Mouse (Mus musculus): Measurements from ENCODE around the gene Cd27.

The Cd27 gene

DNA sequence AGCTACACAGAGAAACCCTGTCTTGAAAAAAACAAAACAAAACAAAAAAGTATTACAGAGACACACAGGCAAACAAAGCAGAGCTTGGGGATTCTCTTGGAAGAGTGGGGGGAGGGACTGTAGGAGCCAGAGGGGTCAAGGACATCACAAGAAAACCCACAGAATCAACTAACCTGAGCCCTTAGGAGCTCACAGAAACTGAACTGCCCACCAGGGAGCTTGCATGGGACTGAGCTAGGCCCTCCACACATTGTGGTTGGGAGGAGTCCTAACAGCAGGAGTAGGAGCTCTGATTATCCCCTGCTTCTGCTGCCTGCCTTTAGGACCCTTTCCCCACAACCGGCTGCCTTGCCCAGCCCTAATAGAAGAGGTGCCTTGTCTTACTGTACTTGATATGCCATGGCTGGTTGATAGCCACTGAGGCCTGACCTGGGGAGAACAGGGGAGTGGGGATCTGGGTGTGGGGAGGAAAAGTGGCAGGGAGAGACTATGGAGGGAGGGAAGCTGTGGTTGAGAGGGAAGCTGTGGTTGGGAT is 41.2 kb downstream of the Cd27 start:
- Histone ChIP-seq H3K9me3 (ENCODE audit: low read length) (no peaks in the 10 kb centered on the region), H3K4me1 (replicated peaks; ENCODE audit: low read depth, low read length) (peaks cover 75% of the 10 kb centered on the region), H3K4me3 (replicated peaks; ENCODE audit: low read length) (peak overlapping the region; percentile 39), H3K36me3 (ENCODE audit: insufficient read depth, low read length) (peaks cover 25% of the 10 kb centered on the region), H3K27me3 (ENCODE audit: insufficient read depth, low read length) (no peaks in the 10 kb centered on the region)
- TF ChIP-seq POU5F1 (IDR thresholded peaks at IDR 0.05; ENCODE audit: borderline replicate concordance, low read length) (no peak), NANOG (IDR thresholded peaks at IDR 0.05; ENCODE audit: borderline replicate concordance, low read length) (peak; percentile 25; the same call in 1 of the 2 replicates), CTCF (conservative IDR thresholded peaks at IDR 0.05; ENCODE audit: low read length) (no peak)

DNA sequence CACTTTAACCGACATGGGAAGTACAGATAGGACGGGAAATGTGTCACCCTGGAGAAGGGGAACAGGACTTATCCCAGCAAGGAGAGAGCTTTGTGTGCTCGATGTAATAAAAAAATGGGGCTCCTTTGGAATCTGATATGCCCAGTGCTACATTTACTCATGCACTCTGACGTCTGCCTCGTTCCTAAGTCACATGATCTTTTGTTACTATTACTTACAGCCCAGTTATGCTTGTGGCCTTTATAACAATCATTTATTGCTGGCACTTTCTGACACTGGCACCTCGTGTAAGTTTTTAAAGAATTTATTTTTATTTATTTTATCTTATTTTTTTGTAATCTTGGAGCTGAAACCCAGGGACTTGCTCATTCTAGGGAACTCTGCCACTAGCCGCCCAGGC is 43.4 kb downstream of the Cd27 start:
- Histone ChIP-seq H3K9me3 (ENCODE audit: low read length) (no peaks in the 10 kb centered on the region), H3K4me1 (replicated peaks; ENCODE audit: low read depth, low read length) (peaks cover 67% of the 10 kb centered on the region), H3K36me3 (ENCODE audit: insufficient read depth, low read length) (peaks cover 39% of the 10 kb centered on the region), H3K4me3 (replicated peaks; ENCODE audit: low read length) (peak overlapping the region; percentile 96), H3K27me3 (ENCODE audit: insufficient read depth, low read length) (no peaks in the 10 kb centered on the region)
- TF ChIP-seq NANOG (IDR thresholded peaks at IDR 0.05; ENCODE audit: borderline replicate concordance, low read length): no peak
- no peak for TF ChIP-seq CTCF (conservative IDR thresholded peaks at IDR 0.05; ENCODE audit: low read length)
- no peak for TF ChIP-seq POU5F1 (IDR thresholded peaks at IDR 0.05; ENCODE audit: borderline replicate concordance, low read length)

DNA sequence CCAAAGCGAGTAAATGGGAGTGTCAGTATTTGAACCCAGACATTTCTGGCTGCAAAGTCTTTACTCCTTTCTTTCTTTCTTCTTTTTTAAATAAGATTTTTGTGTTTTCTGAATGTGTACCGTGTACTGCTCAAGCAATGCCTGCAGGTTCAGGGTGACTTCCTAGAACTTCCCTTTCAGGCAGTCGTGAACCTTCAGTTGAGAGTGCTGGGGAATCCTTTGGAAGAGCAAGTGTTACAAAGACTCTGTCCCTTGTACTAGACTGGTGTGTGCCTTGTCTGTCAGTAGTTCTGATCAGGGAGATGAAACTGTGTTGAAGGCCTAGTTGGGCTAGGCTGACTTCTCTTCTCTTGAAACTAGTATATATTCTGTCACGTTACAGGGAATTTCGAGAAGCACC is 44.0 kb downstream of the Cd27 start:
- Histone ChIP-seq H3K36me3 (ENCODE audit: insufficient read depth, low read length) (peaks cover 45% of the 10 kb centered on the region), H3K27me3 (ENCODE audit: insufficient read depth, low read length) (no peaks in the 10 kb centered on the region), H3K4me3 (replicated peaks; ENCODE audit: low read length) (peak overlapping the region; percentile 96), H3K4me1 (replicated peaks; ENCODE audit: low read depth, low read length) (peaks cover 62% of the 10 kb centered on the region), H3K9me3 (ENCODE audit: low read length) (no peaks in the 10 kb centered on the region)
- TF ChIP-seq NANOG (IDR thresholded peaks at IDR 0.05; ENCODE audit: borderline replicate concordance, low read length) (no peak), CTCF (conservative IDR thresholded peaks at IDR 0.05; ENCODE audit: low read length) (no peak), POU5F1 (IDR thresholded peaks at IDR 0.05; ENCODE audit: borderline replicate concordance, low read length) (no peak)

DNA sequence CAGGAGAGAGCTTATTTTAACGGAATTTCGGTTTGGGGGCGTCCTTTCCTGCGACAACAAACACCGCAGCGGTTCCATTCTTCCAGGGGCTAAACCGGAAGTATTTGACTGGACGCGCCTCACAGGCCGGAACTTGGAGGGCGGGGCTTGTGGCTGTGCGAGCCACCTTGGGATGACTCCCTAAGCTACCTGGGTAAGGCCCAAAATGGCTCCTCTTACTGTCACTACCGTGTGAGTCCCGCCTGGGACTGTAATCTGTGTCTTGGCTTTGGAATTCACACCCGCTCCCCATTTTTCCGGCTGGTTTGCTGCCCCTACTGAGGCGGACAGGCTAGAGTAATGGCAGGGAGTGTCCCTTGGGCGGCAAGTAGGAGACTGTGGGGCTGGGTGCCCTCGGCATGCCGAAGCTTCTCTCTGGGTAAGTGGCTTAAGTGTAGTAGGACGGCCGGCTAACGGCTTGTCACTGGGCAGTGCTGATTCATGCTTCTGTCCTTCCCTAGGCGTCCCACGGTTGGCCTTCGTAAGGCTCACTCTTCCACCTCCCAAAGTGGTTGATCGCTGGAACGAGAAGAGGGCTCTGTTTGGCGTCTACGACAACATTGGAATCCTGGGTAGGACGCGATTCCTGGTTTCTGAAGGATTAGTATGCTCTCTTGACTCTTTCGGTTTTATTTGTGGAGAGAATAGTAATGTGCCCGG is 44.6 kb downstream of the Cd27 start:
- no peaks in the 10 kb centered on the region for H3K27me3 ChIP-seq (ENCODE audit: insufficient read depth, low read length)
- H3K36me3 ChIP-seq (ENCODE audit: insufficient read depth, low read length): peaks cover 51% of the 10 kb centered on the region
- TF ChIP-seq CTCF (conservative IDR thresholded peaks at IDR 0.05; ENCODE audit: low read length) (no peak), POU5F1 (IDR thresholded peaks at IDR 0.05; ENCODE audit: borderline replicate concordance, low read length) (no peak), NANOG (IDR thresholded peaks at IDR 0.05; ENCODE audit: borderline replicate concordance, low read length) (no peak)
- peaks cover 55% of the 10 kb centered on the region for H3K4me1 ChIP-seq (replicated peaks; ENCODE audit: low read depth, low read length)
- H3K4me3 ChIP-seq (replicated peaks; ENCODE audit: low read length): peak overlapping the region; percentile 96
- H3K9me3 ChIP-seq (ENCODE audit: low read length): no peaks in the 10 kb centered on the region

DNA sequence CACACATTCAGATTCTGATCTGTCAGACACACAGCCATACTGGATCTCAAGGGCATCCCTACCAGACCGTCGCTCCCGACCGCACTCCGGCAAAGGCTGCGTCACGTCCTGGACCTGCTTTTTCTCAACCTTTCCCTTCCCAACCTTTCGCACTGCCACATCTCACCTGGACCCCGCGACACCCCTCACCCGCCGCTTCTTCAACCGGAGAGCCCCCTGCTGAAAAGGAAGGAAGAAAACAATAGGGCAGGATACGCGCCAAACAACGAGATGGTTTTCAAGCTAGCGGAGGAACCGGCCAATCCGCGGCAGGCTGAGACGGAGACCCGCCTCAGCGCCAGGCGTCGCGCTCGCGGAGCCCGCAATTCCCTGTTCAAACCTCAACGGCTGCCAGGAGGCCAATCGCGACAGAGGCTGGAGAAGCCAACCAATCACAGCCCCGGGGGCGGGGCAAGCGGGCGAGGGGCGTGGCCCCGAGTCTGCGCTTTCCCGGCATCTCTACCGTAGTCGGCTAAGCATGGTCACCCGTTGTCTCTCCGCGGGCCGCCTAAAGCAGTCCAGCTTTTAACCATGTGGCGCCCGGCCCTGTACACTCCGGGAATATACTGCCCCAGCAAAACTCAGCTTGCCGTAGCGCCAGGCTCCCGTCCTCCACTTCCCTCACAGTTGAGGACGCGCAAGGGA is 45.3 kb downstream of the Cd27 start, which contains the start of the genes Ncapd2 and Mrpl51:
Gene Ncapd2, minus strand, starts transcription at position 370 of the 684 bp plus-strand sequence.
Gene Mrpl51, plus strand, starts transcription at position 470 of the 684 bp plus-strand sequence.
- H3K9me3 ChIP-seq (ENCODE audit: low read length): no peaks in the 10 kb centered on the region
- H3K4me1 ChIP-seq (replicated peaks; ENCODE audit: low read depth, low read length): peaks cover 49% of the 10 kb centered on the region
- peak within 1 kb of the TSS; percentile 96 for H3K4me3 ChIP-seq (replicated peaks; ENCODE audit: low read length)
- no peaks in the 10 kb centered on the region for H3K27me3 ChIP-seq (ENCODE audit: insufficient read depth, low read length)
- peaks cover 58% of the 10 kb centered on the region for H3K36me3 ChIP-seq (ENCODE audit: insufficient read depth, low read length)
- TF ChIP-seq NANOG (IDR thresholded peaks at IDR 0.05; ENCODE audit: borderline replicate concordance, low read length) (no peak), POU5F1 (IDR thresholded peaks at IDR 0.05; ENCODE audit: borderline replicate concordance, low read length) (no peak), CTCF (conservative IDR thresholded peaks at IDR 0.05; ENCODE audit: low read length) (no peak)

DNA sequence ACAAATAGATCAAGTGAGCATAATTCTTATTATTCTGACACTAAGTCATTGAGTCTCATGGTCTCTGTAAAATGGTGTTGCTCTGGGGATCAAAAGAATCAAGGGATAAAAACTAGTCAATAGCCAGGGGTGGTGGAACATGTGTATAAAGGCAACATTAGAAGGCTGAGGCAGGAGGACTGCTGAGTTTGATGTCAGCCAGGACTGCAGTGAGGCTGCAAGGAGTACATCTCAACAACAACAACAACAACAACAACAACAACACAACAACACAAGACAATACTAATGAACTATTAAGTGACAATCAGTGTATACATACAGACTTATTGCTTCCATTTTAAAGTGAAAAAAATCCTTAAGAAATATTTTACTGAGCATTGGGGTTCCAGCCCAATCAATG is 46.0 kb downstream of the Cd27 start:
- H3K36me3 ChIP-seq (ENCODE audit: insufficient read depth, low read length): peaks cover 65% of the 10 kb centered on the region
- H3K27me3 ChIP-seq (ENCODE audit: insufficient read depth, low read length): no peaks in the 10 kb centered on the region
- peak overlapping the region; percentile 96 for H3K4me3 ChIP-seq (replicated peaks; ENCODE audit: low read length)
- peaks cover 42% of the 10 kb centered on the region for H3K4me1 ChIP-seq (replicated peaks; ENCODE audit: low read depth, low read length)
- H3K9me3 ChIP-seq (ENCODE audit: low read length): no peaks in the 10 kb centered on the region
- TF ChIP-seq POU5F1 (IDR thresholded peaks at IDR 0.05; ENCODE audit: borderline replicate concordance, low read length) (no peak), CTCF (conservative IDR thresholded peaks at IDR 0.05; ENCODE audit: low read length) (no peak), NANOG (IDR thresholded peaks at IDR 0.05; ENCODE audit: borderline replicate concordance, low read length) (no peak)

DNA sequence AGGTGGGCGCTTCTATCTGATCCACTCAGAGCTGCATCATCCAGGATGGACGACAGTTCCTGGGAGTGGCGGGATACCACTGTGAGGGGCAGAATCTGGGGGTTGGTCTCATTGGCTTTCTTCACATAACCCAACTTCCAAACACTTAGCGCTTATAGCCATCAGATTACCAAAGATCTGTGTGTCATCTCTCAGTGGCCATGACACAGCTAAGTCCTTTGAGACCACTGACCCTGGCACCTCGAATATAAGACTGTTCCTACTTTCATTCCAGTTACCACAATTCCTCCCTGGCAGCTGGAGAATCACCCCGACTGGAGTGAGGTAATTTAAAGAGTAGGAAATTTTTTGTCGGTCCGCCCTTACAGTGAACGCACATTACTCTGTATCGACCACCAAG is 50.6 kb downstream of the Cd27 start:
- Histone ChIP-seq H3K9me3 (ENCODE audit: low read length) (no peaks in the 10 kb centered on the region), H3K36me3 (ENCODE audit: insufficient read depth, low read length) (peaks cover 86% of the 10 kb centered on the region), H3K4me3 (replicated peaks; ENCODE audit: low read length) (no peak overlapping the region), H3K27me3 (ENCODE audit: insufficient read depth, low read length) (no peaks in the 10 kb centered on the region), H3K4me1 (replicated peaks; ENCODE audit: low read depth, low read length) (peaks cover 21% of the 10 kb centered on the region)
- TF ChIP-seq POU5F1 (IDR thresholded peaks at IDR 0.05; ENCODE audit: borderline replicate concordance, low read length) (no peak), CTCF (conservative IDR thresholded peaks at IDR 0.05; ENCODE audit: low read length) (no peak), NANOG (IDR thresholded peaks at IDR 0.05; ENCODE audit: borderline replicate concordance, low read length) (no peak)
